Mouse (Mus musculus): ENCODE measurements around the gene Gm6871. TPM values are rescaled to one million over a fixed set of nuclear protein-coding genes. Genes with fewer than 3 reads are reported as not detected.
A peak's percentile ranks its signal among the peaks of the same experiment; 100 is the strongest.
"Not testable (repeated sequence)": the region's sequence is repeated elsewhere in the genome, so short reads cannot be mapped to it uniquely, and the experiment has no call there.

Gm6871 gene
- polyA plus RNA-seq, 1 experiment: 1.5 TPM

- Histone ChIP-seq H3K4me3 (replicated peaks; ENCODE audit: control insufficient read depth, low read depth, low read length) (no peak overlapping the region), H3K4me1 (ENCODE audit: control insufficient read depth, insufficient read depth, low read length) (no peaks in the 10 kb centered on the region), H3K27ac (ENCODE audit: control insufficient read depth, insufficient read depth, low read depth, low read length, poor library complexity) (no peak overlapping the region)
- WGBS: 65% methylated on average over 8 of the region's 8 CpGs
- TF ChIP-seq CTCF (IDR thresholded peaks at IDR 0.05; ENCODE audit: control insufficient read depth, insufficient read depth, low read length) (no peak), POLR2A (IDR thresholded peaks at IDR 0.05; ENCODE audit: borderline replicate concordance, control insufficient read depth, low read depth, low read length) (no peak)
These were observed 12.8 kb downstream of the Gm6871 start for GRCm38 (mm10) chr7:41560681-41561080.

- Histone ChIP-seq H3K4me3 (replicated peaks; ENCODE audit: control insufficient read depth, low read depth, low read length) (no peak overlapping the region), H3K27ac (ENCODE audit: control insufficient read depth, insufficient read depth, low read depth, low read length, poor library complexity) (no peak overlapping the region), H3K4me1 (ENCODE audit: control insufficient read depth, insufficient read depth, low read length) (no peaks in the 10 kb centered on the region)
- 89% methylated on average over 3 of the region's 3 CpGs for WGBS
- TF ChIP-seq CTCF (IDR thresholded peaks at IDR 0.05; ENCODE audit: control insufficient read depth, insufficient read depth, low read length): no peak
These were observed 60.8 kb downstream of the Gm6871 start for GRCm38 (mm10) chr7:41512672-41513071.

- Histone ChIP-seq H3K4me3 (replicated peaks; ENCODE audit: control insufficient read depth, low read depth, low read length) (no peak overlapping the region), H3K4me1 (ENCODE audit: control insufficient read depth, insufficient read depth, low read length) (no peaks in the 10 kb centered on the region), H3K27ac (ENCODE audit: control insufficient read depth, insufficient read depth, low read depth, low read length, poor library complexity) (no peak overlapping the region)
- WGBS: 13% methylated on average over 1 of the region's 1 CpGs
- TF ChIP-seq POLR2A (IDR thresholded peaks at IDR 0.05; ENCODE audit: borderline replicate concordance, control insufficient read depth, low read depth, low read length) (no peak), CTCF (IDR thresholded peaks at IDR 0.05; ENCODE audit: control insufficient read depth, insufficient read depth, low read length) (no peak)
These were observed 61.3 kb downstream of the Gm6871 start for GRCm38 (mm10) chr7:41512207-41512606.

GRCm38 (mm10) chr7:41502402-41502801, 71.1 kb downstream of the Gm6871 start:
- no peak overlapping the region for H3K27ac ChIP-seq (ENCODE audit: control insufficient read depth, insufficient read depth, low read depth, low read length, poor library complexity)
- H3K4me1 ChIP-seq (ENCODE audit: control insufficient read depth, insufficient read depth, low read length): no peaks in the 10 kb centered on the region
- TF ChIP-seq POLR2A (IDR thresholded peaks at IDR 0.05; ENCODE audit: borderline replicate concordance, control insufficient read depth, low read depth, low read length) (no peak), CTCF (IDR thresholded peaks at IDR 0.05; ENCODE audit: control insufficient read depth, insufficient read depth, low read length) (no peak)
- H3K4me3 ChIP-seq (replicated peaks; ENCODE audit: control insufficient read depth, low read depth, low read length): no peak overlapping the region
- WGBS: 32% methylated on average over 1 of the region's 1 CpGs

- Histone ChIP-seq H3K4me1 (ENCODE audit: control insufficient read depth, insufficient read depth, low read length) (no peaks in the 10 kb centered on the region), H3K4me3 (replicated peaks; ENCODE audit: control insufficient read depth, low read depth, low read length) (peak overlapping the region; percentile 69), H3K27ac (ENCODE audit: control insufficient read depth, insufficient read depth, low read depth, low read length, poor library complexity) (no peak overlapping the region)
- 11% methylated on average over 22 of the region's 22 CpGs for WGBS
- TF ChIP-seq CTCF (IDR thresholded peaks at IDR 0.05; ENCODE audit: control insufficient read depth, insufficient read depth, low read length): no peak
- no peak for TF ChIP-seq POLR2A (IDR thresholded peaks at IDR 0.05; ENCODE audit: borderline replicate concordance, control insufficient read depth, low read depth, low read length)
These were observed 73.1 kb downstream of the Gm6871 start for GRCm38 (mm10) chr7:41500151-41500934.

- WGBS: 0% methylated on average over 18 of the region's 18 CpGs
- TF ChIP-seq POLR2A (IDR thresholded peaks at IDR 0.05; ENCODE audit: borderline replicate concordance, control insufficient read depth, low read depth, low read length): no peak
These were observed 73.9 kb downstream of the Gm6871 start, which contains the start of the genes Gm20449 and AW146154 for GRCm38 (mm10) chr7:41499389-41500049. Gm20449 (minus strand) TSS chr7:41499417. AW146154 (minus strand) TSS chr7:41499890.

GRCm38 (mm10) chr7:41499018-41499388, 74.5 kb downstream of the Gm6871 start:
- Histone ChIP-seq H3K4me3 (replicated peaks; ENCODE audit: control insufficient read depth, low read depth, low read length) (peak overlapping the region; percentile 69), H3K27ac (ENCODE audit: control insufficient read depth, insufficient read depth, low read depth, low read length, poor library complexity) (peak overlapping the region; percentile 29; the same call in 1 of the 2 replicates)
- H3K4me1 ChIP-seq (ENCODE audit: control insufficient read depth, insufficient read depth, low read length): not testable (repeated sequence)
- WGBS: under 1% methylated on average over 6 of the region's 6 CpGs

More at GRCm38 (mm10) chr7:41499389-41500049, 73.9 kb downstream of the Gm6871 start, which contains the start of the genes Gm20449 and AW146154:
- H3K4me1 ChIP-seq (ENCODE audit: control insufficient read depth, insufficient read depth, low read length): no peaks in the 10 kb centered on the region
- H3K27ac ChIP-seq (ENCODE audit: control insufficient read depth, insufficient read depth, low read depth, low read length, poor library complexity): peak within 1 kb of the TSS; percentile 29; the same call in 1 of the 2 replicates
- H3K4me3 ChIP-seq (replicated peaks; ENCODE audit: control insufficient read depth, low read depth, low read length): peak within 1 kb of the TSS; percentile 69

GRCm38 (mm10) chr7:41498464-41498863, 75.0 kb downstream of the Gm6871 start:
- not testable (repeated sequence) for H3K27ac ChIP-seq (ENCODE audit: control insufficient read depth, insufficient read depth, low read depth, low read length, poor library complexity); H3K4me3 ChIP-seq (replicated peaks; ENCODE audit: control insufficient read depth, low read depth, low read length); H3K4me1 ChIP-seq (ENCODE audit: control insufficient read depth, insufficient read depth, low read length)
- 70% methylated on average over 4 of the region's 4 CpGs for WGBS

All from bone marrow, adult 2 months (tissue).